Mouse (Mus musculus): ENCODE data around the gene Camta1.

Gene Camta1

DNA sequence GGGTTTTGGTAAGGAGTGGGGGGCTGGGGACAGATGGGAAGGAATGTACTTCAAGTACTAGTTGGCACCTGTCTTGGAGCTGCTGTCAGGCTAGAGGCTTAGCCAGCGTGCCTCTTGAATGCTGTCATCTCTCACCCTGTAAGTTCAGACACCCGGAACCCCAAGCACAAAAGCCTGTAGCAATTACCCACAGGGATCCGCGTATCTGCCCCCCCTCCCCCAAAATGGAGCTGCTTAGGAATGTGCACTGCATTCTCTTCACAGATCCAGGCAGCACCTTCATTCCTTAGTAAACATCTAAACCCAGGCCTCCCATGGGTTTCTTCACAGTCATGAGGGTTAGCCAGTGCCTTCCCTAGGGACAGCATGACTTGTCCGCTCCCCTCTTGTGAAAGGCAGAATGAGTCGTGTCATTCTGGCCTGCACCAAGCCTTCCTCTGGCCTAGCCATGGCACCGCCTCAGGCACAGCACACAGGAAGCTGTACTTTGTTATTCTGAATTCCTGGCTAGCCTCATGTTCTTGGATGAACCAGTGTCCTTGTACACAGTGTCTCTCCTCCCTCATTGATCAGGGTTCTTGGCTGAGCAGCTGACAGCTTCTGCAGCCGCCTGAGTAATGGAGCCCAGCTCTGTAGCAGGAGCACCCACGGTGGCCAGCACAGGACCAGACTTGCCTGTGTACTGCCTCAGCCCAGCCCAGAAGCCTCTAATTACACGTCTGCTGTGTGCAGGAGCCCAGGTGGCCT lies 990.1 kb downstream of the Camta1 start:
- no peak for DNase-seq

DNA sequence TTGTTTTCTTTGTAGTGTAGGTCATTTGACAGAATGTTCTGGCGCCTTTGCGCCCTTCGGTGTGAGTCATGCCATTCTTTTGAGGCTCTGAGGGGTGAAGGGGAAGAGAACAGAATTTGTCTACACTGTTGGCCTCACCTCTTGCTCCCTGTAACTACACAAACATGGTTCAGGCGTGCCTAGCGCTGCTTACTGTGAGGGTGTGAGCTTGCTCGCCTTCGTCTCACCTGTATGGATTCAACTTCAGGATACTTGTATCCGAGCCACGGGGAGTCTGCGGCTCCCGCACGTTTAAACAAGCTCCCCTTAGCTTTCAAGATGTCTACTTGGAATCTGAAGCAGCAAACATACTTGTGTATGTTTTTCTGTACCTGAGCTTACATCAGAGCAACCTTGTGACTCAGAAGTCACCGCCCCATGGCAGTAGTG lies 990.7 kb downstream of the Camta1 start:
- no peak for DNase-seq

DNA sequence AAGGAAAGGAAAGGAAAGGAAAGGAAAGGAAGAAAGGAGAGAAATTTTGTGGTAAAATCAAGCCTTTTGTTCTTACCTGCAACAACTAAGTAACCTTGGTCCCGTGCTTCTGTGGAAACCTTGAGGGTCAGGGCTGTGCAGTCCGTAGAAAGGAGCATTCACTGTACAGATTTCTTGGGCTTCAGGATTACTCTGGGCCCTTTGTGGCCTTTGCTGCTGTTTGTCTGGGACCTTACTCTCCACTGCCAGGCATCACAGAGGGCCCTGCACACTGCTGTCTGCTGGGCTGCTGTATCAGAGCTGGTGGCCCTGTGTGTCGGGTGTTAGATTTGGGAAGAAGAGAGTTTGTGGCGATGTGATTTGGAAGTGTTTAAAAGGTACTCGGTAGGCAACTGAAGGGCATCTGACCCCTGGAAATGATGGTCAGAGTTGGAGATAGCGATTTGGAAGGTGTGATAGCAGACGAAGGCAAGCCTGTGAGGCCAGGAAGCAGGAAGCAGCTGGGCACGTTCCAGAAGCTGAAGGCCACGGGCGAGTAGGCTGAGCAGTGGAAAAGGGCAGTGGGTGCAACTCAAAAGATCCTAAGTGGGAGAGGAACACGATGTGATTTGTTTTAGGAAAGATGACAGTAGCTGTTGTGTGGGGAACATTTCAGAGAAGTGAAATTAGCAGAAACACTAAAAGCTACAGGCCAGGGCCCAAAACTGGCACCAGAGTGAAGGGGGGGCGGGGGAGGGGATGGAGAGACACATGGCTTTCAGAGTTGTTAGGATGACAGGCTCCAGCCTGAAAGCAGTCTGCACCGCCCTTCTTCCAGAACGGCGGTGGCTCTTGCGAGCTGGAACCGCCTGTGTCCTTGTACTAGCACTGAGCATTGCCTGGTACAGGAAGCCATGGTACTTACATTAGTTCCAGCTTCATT lies 992.1 kb downstream of the Camta1 start:
- DNase-seq, result no peak

DNA sequence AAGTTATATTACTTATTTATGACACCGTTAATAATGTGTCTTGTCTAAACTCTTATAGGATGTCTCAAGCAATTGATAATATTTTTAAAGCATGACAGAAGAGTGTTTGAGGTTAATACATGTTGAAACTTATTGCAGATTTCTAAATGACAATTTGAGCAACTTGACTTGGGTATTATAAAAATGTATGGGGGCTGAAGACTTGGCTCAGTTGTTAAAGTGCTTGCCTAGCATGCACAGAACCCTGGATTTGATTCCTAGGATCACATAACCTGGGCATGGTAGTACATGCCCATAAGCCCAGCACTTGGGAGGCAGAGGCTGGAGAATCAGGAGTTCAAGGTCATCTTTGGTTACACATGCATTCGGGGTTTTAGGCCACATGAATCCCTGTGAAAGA lies 992.8 kb downstream of the Camta1 start:
- DNase-seq, result no peak

DNA sequence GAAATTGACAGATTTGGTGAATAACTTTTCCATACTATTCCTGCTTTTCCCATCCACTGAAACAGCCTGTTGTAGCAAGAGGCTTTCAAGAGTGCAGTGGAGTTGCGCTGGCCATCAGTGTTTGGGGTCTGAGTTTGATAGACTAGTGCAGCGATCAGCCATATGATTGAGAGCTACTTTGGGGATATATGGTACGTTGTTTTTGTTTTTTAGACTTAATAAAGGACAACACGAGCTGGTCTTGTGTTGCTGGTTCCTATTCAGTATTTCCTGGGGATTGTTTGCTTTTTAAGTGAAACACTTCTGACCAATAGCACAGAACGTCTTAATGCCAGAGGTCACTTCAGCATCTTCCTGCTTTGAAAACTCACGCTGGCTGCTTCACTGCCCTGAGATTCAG lies 993.5 kb downstream of the Camta1 start:
- DNase-seq, result no peak

Data from cerebellum, adult 11 months (tissue).